Mouse (Mus musculus) heart, postnatal 0 days (tissue): ENCODE measurements around the gene Agmo.

Source experiments
- CTCF ChIP-seq: IDR thresholded peaks from 2 replicates; pipeline ENCODE4 v1.5.1; 2016; ENCODE audit warnings: antibody characterized with exemption, control low read depth, low read depth
- EP300 ChIP-seq: IDR thresholded peaks from 2 replicates; pipeline ENCODE4 v1.6.1; 2016; ENCODE audit warnings: antibody characterized with exemption, low read depth

DNA sequence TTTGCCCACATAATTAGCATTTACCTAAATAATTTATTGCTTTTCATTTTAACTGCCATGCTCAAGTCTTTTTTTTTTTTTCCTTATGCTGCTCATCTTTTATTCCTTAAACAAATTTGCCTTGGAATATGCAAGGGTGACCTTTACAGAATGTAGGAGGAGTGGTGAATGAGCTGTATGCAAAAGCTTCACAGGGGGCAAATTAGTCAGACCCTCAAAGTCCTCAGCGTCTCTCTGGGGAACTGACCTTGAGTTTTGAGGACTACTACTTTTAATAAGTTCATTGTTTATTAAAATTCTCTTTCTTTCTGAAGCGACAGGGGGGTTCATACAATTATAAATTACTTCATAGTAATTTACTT lies 33.2 kb downstream of the Agmo start:
- no peak for TF ChIP-seq CTCF
- no peak for TF ChIP-seq EP300
